ENCODE assay signal across 14 mouse cellular contexts in the genomic region with DNA sequence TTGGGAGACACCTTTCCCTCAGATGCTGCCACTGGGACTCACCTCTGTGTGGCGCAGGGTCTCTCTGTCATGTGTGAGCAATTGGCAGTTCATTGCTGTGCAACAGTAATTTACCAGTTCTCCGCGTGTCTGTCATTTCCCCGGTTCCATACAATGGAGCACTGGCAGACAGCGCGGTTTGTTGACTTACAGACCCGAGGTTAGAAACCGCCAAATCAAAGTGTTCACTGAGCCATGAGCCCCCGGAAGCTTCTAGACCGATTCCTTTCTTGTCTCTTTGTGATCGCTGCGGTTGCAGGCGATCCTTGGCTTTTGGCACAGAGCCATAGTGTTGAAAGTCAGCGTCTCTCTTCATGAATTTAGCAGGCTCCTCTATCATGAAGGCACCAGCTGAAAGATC.
DNase-seq lines count a peak whose midpoint lies in the region; ATAC-seq and TF ChIP-seq lines count a peak whose summit lies in the region.
"Had no signal": no experiment of that assay in that cellular context is flagged by ENCODE, and none has a peak within 500 bp of the region (broad histone marks: within the 10 kb centered on the region; RNA-seq: fewer than 3 reads in every experiment).

No protein-coding gene starts in this region.

- no peak overlapping the region for H3K9ac ChIP-seq in hindbrain, postnatal 0 days (replicated peaks; ENCODE audit: low read length)
- H3K9ac ChIP-seq in midbrain, embryonic 15.5 days: no peak overlapping the region
- H3K9ac ChIP-seq: liver, postnatal 0 days had no signal

- 0 out of 2 replicates have a peak, but pooled peaks have one; percentile 21 for ATAC-seq in hindbrain, postnatal 0 days
- 0 out of 2 replicates have a peak, but pooled peaks have one; percentile 37 for ATAC-seq in midbrain, embryonic 15.5 days (replicated peaks)
- ATAC-seq: liver, postnatal 0 days; Patski had no signal

- no peaks in the 10 kb centered on the region for H3K36me3 ChIP-seq in hindbrain, postnatal 0 days (ENCODE audit: insufficient read depth, low read length)
- 0 out of 2 replicates have a peak, but pooled peaks cover 4% of the 10 kb centered on the region for H3K36me3 ChIP-seq in midbrain, embryonic 15.5 days (replicated peaks)
- H3K36me3 ChIP-seq: limb, embryonic 10.5 days had no signal

- intact Hi-C loops in left cerebral cortex, adult 2 months (cut with DNase I): no loop called here
- intact Hi-C loops in gastrocnemius, postnatal 14 days (cut with DNase I; ENCODE audit: low total_unique reads): no loop called here

- no peak overlapping the region for H3K27ac ChIP-seq in hindbrain, postnatal 0 days
- 0 out of 2 replicates have a peak overlapping the region, but pooled peaks have one; percentile 9 for H3K27ac ChIP-seq in midbrain, embryonic 15.5 days
- no peak overlapping the region for H3K27ac ChIP-seq in left cerebral cortex, adult 2 months
- H3K27ac ChIP-seq: limb, embryonic 10.5 days had no signal

- H3K4me1 ChIP-seq in hindbrain, postnatal 0 days (ENCODE audit: insufficient read depth, low read length): no peaks in the 10 kb centered on the region
- H3K4me1 ChIP-seq in midbrain, embryonic 15.5 days: no peaks in the 10 kb centered on the region

- DNase-seq in cerebellum, postnatal 25 days: peak; percentile 37 to 42
- no peak for DNase-seq in cerebellum, adult 11 months
- peak; percentile 16 for DNase-seq in lung, postnatal 10 days
- DNase-seq in lung, postnatal 25 days (ENCODE audit: low spot score): no peak
- peak; percentile 73 for DNase-seq in hindbrain, postnatal 0 days (ENCODE audit: low spot score)
- no peak for DNase-seq in left cerebral cortex, adult 2 months (ENCODE audit: extremely low spot score in 1 of 2, low spot score in 2 of 2)
- no peak for DNase-seq in gastrocnemius, postnatal 14 days
- DNase-seq: embryo, embryonic 11 days; heart, adult 11 months; heart, postnatal 14 days; liver, postnatal 0 days had no signal

- 36% methylated on average over 14 of the region's 14 CpGs for WGBS in hindbrain, postnatal 0 days
- WGBS in midbrain, embryonic 15.5 days: 48% methylated on average over 14 of the region's 14 CpGs

- no peak overlapping the region for H3K4me3 ChIP-seq in hindbrain, postnatal 0 days (ENCODE audit: low read length)
- H3K4me3 ChIP-seq in midbrain, embryonic 15.5 days: no peak overlapping the region
- no peak overlapping the region for H3K4me3 ChIP-seq in left cerebral cortex, adult 2 months
- H3K4me3 ChIP-seq: limb, embryonic 10.5 days had no signal

- peak overlapping the region; percentile 19; the same call in 1 of the 2 replicates for H3K4me2 ChIP-seq in hindbrain, postnatal 0 days (ENCODE audit: low read depth, low read length)
- H3K4me2 ChIP-seq in midbrain, embryonic 15.5 days: no peak overlapping the region

- no peaks in the 10 kb centered on the region for H3K9me3 ChIP-seq in hindbrain, postnatal 0 days (ENCODE audit: low read length)
- H3K9me3 ChIP-seq in midbrain, embryonic 15.5 days: no peaks in the 10 kb centered on the region
- H3K9me3 ChIP-seq: limb, embryonic 10.5 days had no signal

- no peak for TF ChIP-seq CTCF in hindbrain, postnatal 0 days (IDR thresholded peaks at IDR 0.05; ENCODE audit: low read depth)
- no peak for TF ChIP-seq CTCF in left cerebral cortex, adult 2 months (IDR thresholded peaks at IDR 0.05)

- H3K27me3 ChIP-seq in hindbrain, postnatal 0 days (ENCODE audit: insufficient read depth, low read length): no peaks in the 10 kb centered on the region
- no peaks in the 10 kb centered on the region for H3K27me3 ChIP-seq in midbrain, embryonic 15.5 days (replicated peaks)
- H3K27me3 ChIP-seq: Patski had no signal

Comparison
In these comparisons a context has a peak if more than half of its experiments do, and no peak if none do; other contexts are left out.
1. DNase-seq: peak in cerebellum, postnatal 25 days (2 of 2), lung, postnatal 10 days (single experiment) and hindbrain, postnatal 0 days (single experiment); none in cerebellum, adult 11 months (single experiment), lung, postnatal 25 days (single experiment), left cerebral cortex, adult 2 months (0 of 2) and gastrocnemius, postnatal 14 days (single experiment).